Mouse (Mus musculus) erythroblast, embryonic 14.5 days (primary cell): ENCODE results near the gene Timm50. TPM values are rescaled to one million over a fixed set of nuclear protein-coding genes. Genes with fewer than 3 reads are reported as not detected.

Experiments
- H3K27me3 ChIP-seq: 2 replicates; pipeline ENCODE4 v1.6.1; 2012; ENCODE audit warnings: inconsistent platforms; ENCODE audit not compliant: control insufficient read depth
- H3K36me3 ChIP-seq: 2 replicates; pipeline ENCODE4 v1.6.1; 2012; ENCODE audit warnings: mild to moderate bottlenecking, inconsistent platforms; ENCODE audit not compliant: control insufficient read depth
- H3K4me1 ChIP-seq: 2 replicates; pipeline ENCODE4 v1.6.1; 2012; ENCODE audit warnings: inconsistent platforms; ENCODE audit not compliant: control insufficient read depth
- H3K4me3 ChIP-seq: replicated peaks from 2 replicates; pipeline ENCODE3; 2012; ENCODE audit warnings: moderate library complexity, mild to moderate bottlenecking, inconsistent platforms
- H3K9me3 ChIP-seq: 2 replicates; pipeline ENCODE4 v1.6.1; 2012; ENCODE audit warnings: low read length, inconsistent platforms, mixed read lengths; ENCODE audit not compliant: control insufficient read depth
- GATA1 ChIP-seq: IDR thresholded peaks from 2 replicates; pipeline ENCODE4 v1.6.1; 2012; ENCODE audit warnings: low read length, inconsistent platforms, mixed read lengths
- TAL1 ChIP-seq: IDR thresholded peaks from 3 replicates; pipeline ENCODE4 v1.6.1; 2012; ENCODE audit warnings: low read length, inconsistent platforms, mixed read lengths
- polyA plus RNA-seq: library from polyadenylated mRNA; stranded (reverse); fragments of >175 nt; gene quantifications from 2 replicates; pipeline ENCODE4 v1.2.3, GENCODE M21; 2012

Timm50 gene
- polyA plus RNA-seq, 1 experiment = 15.5 TPM

- Histone ChIP-seq H3K27me3 (no peaks in the 10 kb centered on the region), H3K36me3 (peaks cover 39% of the 10 kb centered on the region), H3K4me1 (peaks cover 45% of the 10 kb centered on the region), H3K4me3 (no peak overlapping the region), H3K9me3 (no peaks in the 10 kb centered on the region)
- TF ChIP-seq GATA1 = no peak
- no peak for TF ChIP-seq TAL1
These were observed 41.4 kb upstream of the Timm50 start for GRCm38 (mm10) chr7:28353267-28353666.

DNA sequence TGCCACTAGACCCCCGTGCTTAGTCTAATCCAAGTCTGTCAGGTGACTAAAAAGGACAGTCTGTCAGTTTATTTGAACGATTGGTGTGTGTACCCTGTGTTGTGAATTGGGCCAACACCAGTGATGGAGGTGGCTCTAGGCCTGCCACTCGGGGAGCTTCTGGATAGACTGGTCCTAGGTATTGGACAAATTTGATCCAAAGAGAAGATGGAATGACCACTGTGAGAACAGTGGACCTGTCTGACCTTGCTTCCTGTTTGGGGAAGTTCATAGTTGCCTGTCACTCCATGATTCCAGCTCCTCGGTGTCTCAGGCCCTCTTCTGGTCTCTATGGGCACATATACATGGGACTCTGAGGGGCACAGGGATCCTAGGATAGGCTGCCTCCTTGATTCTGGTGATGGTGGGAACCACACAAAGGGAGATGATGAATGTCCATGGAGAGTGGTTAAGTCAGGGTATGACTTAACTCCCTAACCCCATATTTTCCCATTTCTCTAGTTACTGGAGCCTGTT, 39.9 kb upstream of the Timm50 start:
- H3K36me3 ChIP-seq = peaks cover 39% of the 10 kb centered on the region
- TF ChIP-seq TAL1 = no peak
- no peak for TF ChIP-seq GATA1
- no peaks in the 10 kb centered on the region for H3K9me3 ChIP-seq

DNA sequence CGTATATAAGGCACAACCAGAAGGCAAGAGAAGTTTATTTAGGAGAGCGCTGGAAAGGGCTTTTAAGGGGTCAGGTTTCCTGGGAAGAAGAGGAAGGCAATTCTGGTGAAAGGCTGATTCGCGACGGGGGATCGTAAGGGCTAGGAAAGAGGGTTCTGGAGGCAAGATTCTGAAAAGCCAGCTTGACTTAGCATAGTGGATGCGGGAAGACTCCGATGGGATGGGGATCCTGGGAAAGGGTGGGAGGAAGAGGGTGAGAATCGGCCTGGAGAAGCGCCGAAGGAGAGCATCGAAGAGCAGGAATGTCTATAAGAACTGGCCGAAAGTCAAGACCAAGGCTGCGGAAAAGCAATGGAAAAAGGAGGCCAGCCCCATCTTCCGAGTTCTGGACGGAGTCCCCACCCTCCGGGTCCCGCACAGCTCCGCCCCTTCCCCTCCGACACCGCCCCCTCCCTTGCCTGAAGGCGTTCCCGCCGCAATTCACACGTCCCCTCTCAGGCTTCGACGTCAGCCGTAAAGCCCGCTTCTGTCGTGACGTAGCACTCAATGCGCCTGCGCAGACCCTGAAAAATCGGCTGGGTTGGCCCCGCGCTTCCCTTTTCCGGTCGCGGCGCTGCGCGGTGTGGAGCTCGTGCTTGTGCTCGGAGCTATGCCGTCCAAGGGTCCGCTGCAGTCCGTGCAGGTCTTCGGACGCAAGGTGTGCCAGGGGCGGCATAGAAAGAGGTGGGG, 38.4 kb upstream of the Timm50 start, which contains the start of gene Rps16:
Gene Rps16, plus strand, starts transcription at position 498 of the 729 bp plus-strand sequence.
- H3K36me3 ChIP-seq = peaks cover 38% of the 10 kb centered on the region
- peaks cover 45% of the 10 kb centered on the region for H3K4me1 ChIP-seq
- TF ChIP-seq TAL1 = no peak
- no peak for TF ChIP-seq GATA1
- H3K9me3 ChIP-seq = no peaks in the 10 kb centered on the region
- no peaks in the 10 kb centered on the region for H3K27me3 ChIP-seq
- peak within 1 kb of the TSS; percentile 97 for H3K4me3 ChIP-seq

More for the DNA sequence above, 39.9 kb upstream of the Timm50 start:
- H3K4me1 ChIP-seq = peaks cover 45% of the 10 kb centered on the region
- peak overlapping the region; percentile 97 for H3K4me3 ChIP-seq
- H3K27me3 ChIP-seq = no peaks in the 10 kb centered on the region

- TF ChIP-seq GATA1 (no peak), TAL1 (no peak)
- Histone ChIP-seq H3K4me3 (no peak overlapping the region), H3K4me1 (peaks cover 44% of the 10 kb centered on the region), H3K27me3 (no peaks in the 10 kb centered on the region), H3K9me3 (no peaks in the 10 kb centered on the region), H3K36me3 (peaks cover 22% of the 10 kb centered on the region)
These were observed 36.7 kb upstream of the Timm50 start for GRCm38 (mm10) chr7:28348601-28349000.

DNA sequence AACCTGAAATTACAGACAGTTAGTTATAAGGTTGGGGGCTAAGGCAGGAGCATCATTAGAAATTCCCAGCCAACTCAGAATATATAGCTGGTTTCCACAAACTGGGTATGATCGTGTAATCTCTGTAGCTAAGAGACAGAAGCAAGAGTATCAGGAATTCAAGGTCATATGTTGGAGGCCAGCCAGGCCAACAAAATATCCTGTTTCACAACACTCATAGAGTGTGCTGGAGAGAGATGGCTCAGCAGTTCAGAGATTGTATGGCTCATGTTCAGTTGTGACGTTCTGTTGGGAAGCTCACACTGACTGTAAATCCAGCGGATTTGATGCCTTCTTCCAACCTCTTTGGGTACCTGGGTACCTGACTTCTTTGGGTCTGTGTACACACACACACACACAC, 35.9 kb upstream of the Timm50 start:
- Histone ChIP-seq H3K27me3 (no peaks in the 10 kb centered on the region), H3K36me3 (peaks cover 14% of the 10 kb centered on the region), H3K9me3 (no peaks in the 10 kb centered on the region), H3K4me1 (peaks cover 37% of the 10 kb centered on the region), H3K4me3 (no peak overlapping the region)
- TF ChIP-seq TAL1 = no peak

DNA sequence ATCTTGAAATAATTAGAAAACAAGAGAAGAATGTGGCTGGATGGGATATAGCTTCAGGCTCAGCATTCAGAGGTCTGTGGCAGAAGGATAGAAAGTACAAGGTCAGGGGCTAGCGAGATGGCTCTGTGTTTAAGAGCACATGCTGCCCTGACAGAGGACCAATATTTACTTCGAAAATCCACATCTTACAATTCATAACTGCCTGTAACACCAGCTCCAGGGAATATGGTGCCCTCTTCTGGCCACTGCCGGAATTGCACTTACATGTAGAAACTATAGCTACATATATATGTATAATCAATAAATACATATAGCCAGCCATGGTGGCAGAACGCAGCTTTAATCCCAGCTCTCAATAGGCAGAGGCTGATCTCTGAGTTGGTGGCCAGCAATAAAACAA, 32.8 kb upstream of the Timm50 start:
- H3K36me3 ChIP-seq = no peaks in the 10 kb centered on the region
- no peaks in the 10 kb centered on the region for H3K9me3 ChIP-seq
- H3K4me1 ChIP-seq = peaks cover 17% of the 10 kb centered on the region
- no peak overlapping the region for H3K4me3 ChIP-seq
- H3K27me3 ChIP-seq = no peaks in the 10 kb centered on the region
- no peak for TF ChIP-seq TAL1
- TF ChIP-seq GATA1 = no peak

DNA sequence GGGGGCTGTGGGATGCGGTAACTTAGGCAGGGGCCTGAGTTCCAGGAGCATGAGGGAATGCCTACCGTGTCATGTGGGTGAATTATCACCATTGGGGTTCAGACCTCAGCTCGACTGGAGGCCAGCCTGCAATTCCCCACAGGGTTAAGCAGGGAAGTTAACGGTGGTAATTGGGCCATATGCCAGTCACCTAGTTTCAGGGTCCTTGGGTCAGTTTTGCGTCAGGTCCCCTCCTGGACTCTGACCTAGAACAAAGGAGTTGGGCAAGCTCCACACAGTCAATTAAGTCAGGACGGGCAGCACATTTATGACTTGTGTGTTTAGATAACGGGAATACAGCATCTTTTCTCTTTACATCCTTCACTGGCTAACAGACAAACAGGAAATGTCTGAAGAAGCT, 29.5 kb upstream of the Timm50 start:
- peaks cover 31% of the 10 kb centered on the region for H3K4me1 ChIP-seq
- H3K36me3 ChIP-seq = peaks cover 3% of the 10 kb centered on the region
- no peak for TF ChIP-seq TAL1
- no peak overlapping the region for H3K4me3 ChIP-seq
- H3K27me3 ChIP-seq = no peaks in the 10 kb centered on the region
- H3K9me3 ChIP-seq = no peaks in the 10 kb centered on the region

DNA sequence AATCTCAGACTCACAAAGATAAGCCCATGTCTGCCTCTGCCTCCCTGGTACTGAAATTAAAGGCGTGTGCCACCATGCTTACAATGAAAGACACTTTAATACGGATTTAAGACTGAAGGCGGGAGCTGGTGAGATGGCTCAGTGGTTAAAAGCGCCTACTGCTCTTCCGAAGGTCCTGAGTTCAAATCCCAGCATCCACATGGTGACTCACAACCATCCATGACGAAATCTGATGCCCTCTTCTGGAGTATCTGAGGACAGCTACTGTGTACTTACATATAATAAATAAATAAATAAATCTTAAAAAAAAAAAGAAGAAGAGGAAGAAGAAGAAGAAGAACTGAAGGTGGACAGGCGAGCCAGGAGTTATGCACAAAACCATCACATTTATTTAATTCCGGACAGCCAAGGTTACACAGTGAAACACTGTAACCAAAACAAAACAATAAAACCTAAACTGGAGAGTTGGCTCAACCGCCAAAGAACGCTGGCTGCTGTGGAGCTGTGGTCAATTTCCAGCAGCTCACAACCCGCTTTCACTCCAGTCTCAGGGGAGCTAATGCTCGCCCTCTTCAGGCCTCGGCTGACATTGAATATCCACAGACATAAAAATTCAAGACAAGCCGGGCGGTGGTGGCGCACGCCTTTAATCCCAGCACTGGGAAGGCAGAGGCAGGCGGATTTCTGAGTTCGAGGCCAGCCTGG, 27.5 kb upstream of the Timm50 start:
- H3K4me3 ChIP-seq = peak overlapping the region; percentile 100
- no peaks in the 10 kb centered on the region for H3K9me3 ChIP-seq
- peaks cover 38% of the 10 kb centered on the region for H3K4me1 ChIP-seq
- no peak for TF ChIP-seq TAL1
- TF ChIP-seq GATA1 = no peak
- peaks cover 21% of the 10 kb centered on the region for H3K36me3 ChIP-seq
- no peaks in the 10 kb centered on the region for H3K27me3 ChIP-seq
